Mouse (Mus musculus) liver (tissue): ENCODE measurements around the gene Mapkap1.

ENCODE experiments used
- DNase-seq: peaks from one replicate; pipeline ENCODE4 v3.0.0-alpha.2; 2020; ENCODE audit warnings: mixed read lengths

Mapkap1 gene

GRCm38 (mm10) chr2:34592361-34592960 lies 185.9 kb downstream of the Mapkap1 start:
- no peak for DNase-seq

GRCm38 (mm10) chr2:34594001-34594400 lies 187.4 kb downstream of the Mapkap1 start:
- no peak for DNase-seq

- DNase-seq, result no peak
Measured at GRCm38 (mm10) chr2:34599606-34600255, 193.2 kb downstream of the Mapkap1 start.

GRCm38 (mm10) chr2:34600734-34601133 lies 194.2 kb downstream of the Mapkap1 start:
- DNase-seq, result no peak

- DNase-seq, result no peak
Measured at GRCm38 (mm10) chr2:34602111-34602541, 195.6 kb downstream of the Mapkap1 start.

- no peak for DNase-seq
Measured at GRCm38 (mm10) chr2:34602896-34603295, 196.3 kb downstream of the Mapkap1 start.

GRCm38 (mm10) chr2:34603653-34604214 lies 197.2 kb downstream of the Mapkap1 start:
- no peak for DNase-seq

GRCm38 (mm10) chr2:34605040-34605439 lies 198.5 kb downstream of the Mapkap1 start:
- no peak for DNase-seq

- no peak for DNase-seq
Measured at GRCm38 (mm10) chr2:34608917-34609316, 202.3 kb downstream of the Mapkap1 start.

GRCm38 (mm10) chr2:34609516-34609915 lies 202.9 kb downstream of the Mapkap1 start:
- no peak for DNase-seq

- DNase-seq, result no peak
Measured at GRCm38 (mm10) chr2:34620778-34621415, 214.3 kb downstream of the Mapkap1 start.

GRCm38 (mm10) chr2:34621485-34621884 lies 214.9 kb downstream of the Mapkap1 start:
- no peak for DNase-seq

- DNase-seq, result no peak
Measured at GRCm38 (mm10) chr2:34622518-34622917, 215.9 kb downstream of the Mapkap1 start.

- DNase-seq, result no peak
Measured at GRCm38 (mm10) chr2:34623181-34623580, 216.6 kb downstream of the Mapkap1 start.

- DNase-seq, result no peak
Measured at GRCm38 (mm10) chr2:34624076-34624475, 217.5 kb downstream of the Mapkap1 start.

GRCm38 (mm10) chr2:34627328-34628226 lies 221.0 kb downstream of the Mapkap1 start:
- no peak for DNase-seq

GRCm38 (mm10) chr2:34628903-34629540 lies 222.5 kb downstream of the Mapkap1 start:
- no peak for DNase-seq

- DNase-seq, result no peak
Measured at GRCm38 (mm10) chr2:34629758-34630157, 223.2 kb downstream of the Mapkap1 start.

GRCm38 (mm10) chr2:34630445-34630844 lies 223.9 kb downstream of the Mapkap1 start:
- DNase-seq, result no peak

GRCm38 (mm10) chr2:34632051-34632450 lies 225.5 kb downstream of the Mapkap1 start:
- DNase-seq, result no peak

- DNase-seq, result no peak
Measured at GRCm38 (mm10) chr2:34635249-34636165, 228.9 kb downstream of the Mapkap1 start.
